Mouse (Mus musculus) E14TG2a.4 (cell line): ENCODE data around the gene Chst11.

ENCODE experiments used
- CTCF ChIP-seq: conservative IDR thresholded peaks from 2 replicates; pipeline ENCODE4 v1.5.1; 2014; ENCODE audit warnings: low read length
- POU5F1 ChIP-seq: IDR thresholded peaks from 2 replicates; pipeline ENCODE4 v1.6.1; 2014; ENCODE audit warnings: low read length, borderline replicate concordance

GRCm38 (mm10) chr10:83083946-83084345 is 98.6 kb downstream of the Chst11 start:
- no peak for TF ChIP-seq CTCF
- no peak for TF ChIP-seq POU5F1
